Mouse (Mus musculus) forebrain, embryonic 10.5 days (tissue): ENCODE measurements at regions not wholly inside any gene's neighbourhood (a gene's known extent, or its start where the extent isn't known, plus 50 kb on each side); places are given as distances from the start of the nearest gene placed in this dataset.
A peak's percentile ranks its signal among the peaks of the same experiment; 100 is the strongest.

ENCODE experiments used
- DNase-seq: peaks from one replicate; pipeline ENCODE4 v3.0.0-alpha.2; 2017; ENCODE audit warnings: low spot score; ENCODE audit errors: extremely low spot score
- H3K27ac ChIP-seq: fragments of 300-500 bp; sonication (generic); 2 replicates; pipeline ENCODE4 v1.5.1; 2016; ENCODE audit warnings: mild to moderate bottlenecking
- H3K27me3 ChIP-seq: fragments of 300-500 bp; sonication (generic); 2 replicates; pipeline ENCODE4 v1.6.1; 2016; ENCODE audit warnings: mild to moderate bottlenecking; ENCODE audit not compliant: poor library complexity, severe bottlenecking
- H3K36me3 ChIP-seq: fragments of 300-500 bp; sonication (generic); replicated peaks from 2 replicates; pipeline ENCODE4 v1.6.1; 2016; ENCODE audit warnings: mild to moderate bottlenecking, moderate library complexity
- H3K4me1 ChIP-seq: fragments of 300-500 bp; sonication (generic); 2 replicates; pipeline ENCODE4 v1.6.1; 2016
- H3K4me3 ChIP-seq: fragments of 300-500 bp; sonication (generic); 2 replicates; pipeline ENCODE4 v1.5.1; 2016; ENCODE audit warnings: mild to moderate bottlenecking, moderate library complexity
- H3K9me3 ChIP-seq: fragments of 300-500 bp; sonication (generic); 2 replicates; pipeline ENCODE4 v1.6.1; 2016; ENCODE audit warnings: mild to moderate bottlenecking, moderate library complexity
- WGBS: fragments of 180-500 bp; shearing (Covaris S2); methylation state at CpG from one replicate; pipeline ENCODE4 v1.1.7; 2016; 5-methylcytosine and 5-hydroxymethylcytosine counted together

DNA sequence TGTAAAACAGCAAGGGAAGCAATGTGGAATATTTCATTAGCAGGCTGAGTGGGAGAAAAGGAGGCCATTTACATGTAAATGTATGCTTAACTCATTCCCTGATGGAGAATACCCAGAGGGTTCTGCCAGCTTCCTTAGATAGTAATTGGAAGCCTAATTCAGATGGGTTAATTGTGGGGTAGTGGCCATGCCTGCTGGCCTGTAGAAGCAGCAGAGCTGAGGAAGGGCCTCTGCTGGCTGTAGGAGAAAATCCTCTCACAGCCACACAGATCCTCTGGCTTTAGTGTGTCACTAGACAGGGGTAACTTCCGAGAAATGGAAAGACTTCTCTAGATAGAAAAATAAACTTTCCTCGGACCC is 1588.7 kb upstream of the Got2 start:
- H3K27me3 ChIP-seq = no peaks in the 10 kb centered on the region
- WGBS = 73% methylated on average over 2 of the region's 2 CpGs
- H3K27ac ChIP-seq = peak overlapping the region; percentile 51; the same call in 1 of the 2 replicates
- no peaks in the 10 kb centered on the region for H3K36me3 ChIP-seq
- H3K4me1 ChIP-seq = peaks cover 20% of the 10 kb centered on the region; the same call in 1 of the 2 replicates
- DNase-seq = no peak
- no peaks in the 10 kb centered on the region for H3K9me3 ChIP-seq
- no peak overlapping the region for H3K4me3 ChIP-seq

DNA sequence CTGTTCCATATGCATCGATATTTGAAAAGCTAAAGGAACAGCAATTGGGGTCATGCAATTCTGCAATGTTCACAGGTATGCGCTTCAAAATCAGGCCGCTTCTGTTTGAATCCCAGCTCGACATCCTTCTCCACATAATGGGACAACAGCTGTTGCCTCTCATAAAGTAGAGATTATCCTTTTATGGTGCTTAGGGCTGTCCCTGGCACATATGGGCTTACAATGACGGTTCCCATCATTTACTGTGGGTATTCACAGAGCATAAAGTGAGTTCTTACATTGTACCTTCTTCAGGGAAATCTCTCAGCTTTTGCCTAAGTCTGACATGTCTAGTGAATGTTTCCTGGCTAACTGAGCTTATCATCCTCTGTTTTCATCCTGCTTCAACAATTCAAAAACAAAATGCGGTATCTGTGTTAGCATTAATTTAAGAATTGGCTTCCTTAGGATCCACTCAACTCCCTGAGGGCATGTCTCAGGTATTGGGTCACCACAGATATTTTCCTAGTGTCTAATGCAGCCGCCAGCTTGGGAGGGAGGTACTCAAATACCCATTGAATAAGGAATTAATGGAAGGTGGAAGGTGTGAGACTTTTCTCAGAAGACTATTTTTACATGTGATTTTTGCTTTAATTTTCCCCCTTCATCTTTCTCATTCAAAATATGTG is 1588.2 kb upstream of the Got2 start:
- no peaks in the 10 kb centered on the region for H3K36me3 ChIP-seq
- DNase-seq = no peak
- peak overlapping the region; percentile 51; the same call in 1 of the 2 replicates for H3K27ac ChIP-seq
- H3K9me3 ChIP-seq = no peaks in the 10 kb centered on the region
- peaks cover 20% of the 10 kb centered on the region; the same call in 1 of the 2 replicates for H3K4me1 ChIP-seq
- WGBS = 79% methylated on average over 7 of the region's 7 CpGs
- H3K4me3 ChIP-seq = no peak overlapping the region
- H3K27me3 ChIP-seq = no peaks in the 10 kb centered on the region

DNA sequence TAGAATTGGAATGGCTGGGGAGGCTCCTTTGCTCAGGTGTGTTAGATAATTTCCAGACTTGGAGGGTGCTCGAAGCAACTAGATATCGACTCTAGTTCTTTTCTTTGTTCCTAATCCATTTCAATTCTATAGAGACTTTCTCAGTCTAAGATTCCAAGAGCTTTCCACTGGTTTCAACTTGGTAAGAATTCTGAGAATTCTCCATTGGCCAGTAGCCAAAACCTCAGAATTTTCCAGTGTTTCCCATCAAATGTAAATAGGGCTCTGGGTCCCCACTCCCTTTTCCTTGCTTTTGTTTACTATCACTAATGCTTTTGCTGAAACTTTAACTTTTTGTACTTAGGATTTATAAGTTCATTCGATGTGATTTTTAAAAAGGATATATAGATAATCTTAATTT is 1585.0 kb upstream of the Got2 start:
- no peaks in the 10 kb centered on the region for H3K9me3 ChIP-seq
- peaks cover 20% of the 10 kb centered on the region; the same call in 1 of the 2 replicates for H3K4me1 ChIP-seq
- WGBS = 88% methylated on average over 3 of the region's 3 CpGs
- DNase-seq = no peak
- H3K4me3 ChIP-seq = no peak overlapping the region
- H3K27me3 ChIP-seq = no peaks in the 10 kb centered on the region
- no peaks in the 10 kb centered on the region for H3K36me3 ChIP-seq
- no peak overlapping the region for H3K27ac ChIP-seq

DNA sequence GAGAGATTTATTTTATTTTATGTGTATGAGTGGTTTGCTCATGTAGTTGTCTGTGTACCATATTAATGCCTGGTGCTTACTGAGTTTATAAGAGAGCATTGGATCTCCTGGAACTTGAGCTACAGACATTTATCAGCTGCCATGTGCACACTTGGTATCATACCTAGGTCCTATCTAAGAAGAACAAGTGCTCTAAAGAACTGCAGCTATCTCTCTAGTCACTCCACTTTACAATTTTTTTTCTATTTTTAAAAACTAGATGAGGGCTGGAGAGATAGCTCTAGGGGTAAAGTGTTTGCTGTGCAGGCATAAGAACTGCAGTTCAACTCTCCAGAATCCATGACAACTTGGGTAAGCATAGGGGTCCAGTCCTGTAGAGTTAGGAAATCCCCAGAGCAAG is 1573.1 kb upstream of the Got2 start:
- H3K4me3 ChIP-seq = no peak overlapping the region
- no peak overlapping the region for H3K27ac ChIP-seq
- H3K36me3 ChIP-seq = no peaks in the 10 kb centered on the region
- no peaks in the 10 kb centered on the region for H3K27me3 ChIP-seq
- no peaks in the 10 kb centered on the region for H3K4me1 ChIP-seq
- no peaks in the 10 kb centered on the region for H3K9me3 ChIP-seq
- no peak for DNase-seq

- Histone ChIP-seq H3K36me3 (no peaks in the 10 kb centered on the region), H3K27ac (no peak overlapping the region), H3K4me3 (no peak overlapping the region), H3K9me3 (no peaks in the 10 kb centered on the region), H3K4me1 (no peaks in the 10 kb centered on the region), H3K27me3 (no peaks in the 10 kb centered on the region)
- 95% methylated on average over 8 of the region's 8 CpGs for WGBS
- DNase-seq = no peak
Measured at GRCm38 (mm10) chr8:97447696-97448095, 1559.3 kb upstream of the Got2 start.

DNA sequence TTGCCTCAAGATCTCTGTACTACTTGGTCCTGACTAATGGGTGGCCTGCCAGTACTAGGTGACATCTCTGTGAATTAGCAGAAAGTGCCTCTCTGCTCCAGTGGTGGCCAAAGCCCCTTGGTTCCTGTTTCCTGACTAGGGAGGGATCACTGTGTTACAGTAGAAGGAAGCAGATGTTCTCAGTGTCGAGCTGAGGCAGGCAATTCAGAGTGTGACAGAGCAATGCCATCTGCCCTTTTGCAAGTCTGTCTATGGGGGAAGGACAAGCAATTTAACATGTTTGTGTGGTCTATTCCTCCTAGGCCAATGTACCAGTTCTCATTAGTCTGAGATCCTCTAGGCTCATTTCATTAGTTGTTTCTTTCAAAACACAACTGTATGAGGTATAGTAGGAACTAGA is 1553.1 kb upstream of the Got2 start:
- Histone ChIP-seq H3K4me1 (no peaks in the 10 kb centered on the region), H3K4me3 (no peak overlapping the region), H3K36me3 (no peaks in the 10 kb centered on the region), H3K27me3 (no peaks in the 10 kb centered on the region), H3K27ac (no peak overlapping the region), H3K9me3 (no peaks in the 10 kb centered on the region)
- DNase-seq = no peak
- WGBS = 46% methylated on average over 1 of the region's 1 CpGs

DNA sequence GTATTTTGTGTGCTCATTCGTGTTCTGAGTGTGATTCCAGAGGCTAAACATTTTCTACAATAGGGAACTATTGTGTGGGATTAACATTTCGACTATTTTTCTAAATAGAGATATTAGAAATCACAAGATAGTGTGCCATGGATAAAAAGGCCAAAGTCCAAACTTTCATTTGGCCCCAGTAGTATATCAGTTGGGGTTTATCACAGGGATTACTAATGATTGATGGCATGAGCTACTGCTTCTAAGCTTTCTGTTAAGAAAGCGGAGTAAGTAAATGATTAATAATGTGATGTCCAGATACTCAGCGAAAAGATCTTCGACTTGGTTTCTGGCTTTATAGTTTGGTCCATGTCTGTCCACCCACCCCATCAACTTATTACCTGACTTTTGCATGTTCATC is 1545.2 kb upstream of the Got2 start:
- Histone ChIP-seq H3K27me3 (no peaks in the 10 kb centered on the region), H3K4me1 (no peaks in the 10 kb centered on the region), H3K9me3 (no peaks in the 10 kb centered on the region), H3K4me3 (no peak overlapping the region), H3K27ac (no peak overlapping the region), H3K36me3 (no peaks in the 10 kb centered on the region)
- 86% methylated on average over 5 of the region's 5 CpGs for WGBS
- DNase-seq = no peak

DNA sequence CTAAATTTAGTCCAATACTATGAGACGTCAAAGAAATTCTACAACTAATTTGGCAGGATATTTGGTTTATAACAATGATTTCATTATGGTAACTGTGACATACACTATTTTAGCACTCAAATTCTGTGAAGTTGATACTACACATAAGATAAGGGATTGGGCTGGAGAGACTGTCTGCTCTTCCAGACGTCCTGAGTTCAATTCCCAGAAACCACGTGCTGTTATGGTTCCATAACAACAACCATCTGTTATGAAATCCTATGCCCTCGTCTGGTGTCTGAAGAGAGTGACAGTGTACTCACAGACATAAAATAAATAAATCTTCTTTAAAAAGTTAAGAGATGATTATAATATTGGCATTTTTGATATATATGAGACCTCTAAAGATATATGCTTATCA is 1543.1 kb upstream of the Got2 start:
- H3K27me3 ChIP-seq = no peaks in the 10 kb centered on the region
- H3K36me3 ChIP-seq = no peaks in the 10 kb centered on the region
- no peak overlapping the region for H3K27ac ChIP-seq
- DNase-seq = no peak
- 76% methylated on average over 4 of the region's 4 CpGs for WGBS
- no peak overlapping the region for H3K4me3 ChIP-seq
- no peaks in the 10 kb centered on the region for H3K4me1 ChIP-seq
- H3K9me3 ChIP-seq = no peaks in the 10 kb centered on the region; the same call in 1 of the 2 replicates

DNA sequence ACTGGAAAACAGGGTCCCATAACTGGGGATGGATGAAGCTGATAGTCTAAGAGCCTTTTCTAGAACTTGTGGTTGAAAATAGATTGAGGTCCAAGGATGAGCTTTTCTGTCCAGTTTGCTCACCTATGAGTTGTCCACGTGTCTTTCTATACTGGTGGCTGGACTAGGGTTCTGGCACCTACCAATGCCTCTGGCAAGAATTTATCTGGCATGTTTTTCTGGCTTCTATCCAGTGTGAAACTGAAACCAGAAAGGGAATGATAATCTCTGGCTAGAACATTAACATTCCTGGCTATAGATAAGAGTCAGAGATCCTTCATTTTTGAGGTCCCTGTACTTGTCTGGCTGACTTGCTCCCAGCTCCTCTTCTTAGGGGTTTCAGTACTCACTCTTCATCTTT is 1534.0 kb upstream of the Got2 start:
- Histone ChIP-seq H3K27me3 (no peaks in the 10 kb centered on the region), H3K36me3 (no peaks in the 10 kb centered on the region), H3K4me1 (peaks cover 4% of the 10 kb centered on the region), H3K9me3 (no peaks in the 10 kb centered on the region), H3K27ac (no peak overlapping the region), H3K4me3 (no peak overlapping the region)
- WGBS = 90% methylated on average over 1 of the region's 1 CpGs
- no peak for DNase-seq

DNA sequence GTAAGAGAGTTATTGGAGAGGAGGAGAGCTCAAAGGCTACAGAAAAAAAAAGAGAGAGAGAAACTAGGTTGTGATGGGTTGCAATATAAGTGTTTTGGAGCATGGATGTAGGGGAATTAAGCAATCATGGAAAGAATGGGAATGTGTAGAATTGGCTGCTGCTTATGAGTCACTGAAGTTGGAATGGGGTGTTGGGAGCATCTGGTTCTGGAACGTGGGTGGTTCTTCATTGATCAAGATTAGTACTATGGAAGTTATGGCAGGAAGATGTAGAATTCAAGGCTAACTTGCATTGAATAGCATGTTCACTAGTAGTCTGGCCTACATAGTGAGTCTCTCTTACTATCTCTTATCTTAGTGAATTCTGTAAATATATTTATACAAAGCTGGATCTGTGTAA is 1526.4 kb upstream of the Got2 start:
- WGBS = 90% methylated on average over 1 of the region's 1 CpGs
- no peaks in the 10 kb centered on the region for H3K36me3 ChIP-seq
- no peak for DNase-seq
- no peaks in the 10 kb centered on the region for H3K9me3 ChIP-seq
- no peak overlapping the region for H3K27ac ChIP-seq
- H3K4me3 ChIP-seq = no peak overlapping the region
- peaks cover 8% of the 10 kb centered on the region for H3K4me1 ChIP-seq
- H3K27me3 ChIP-seq = no peaks in the 10 kb centered on the region

DNA sequence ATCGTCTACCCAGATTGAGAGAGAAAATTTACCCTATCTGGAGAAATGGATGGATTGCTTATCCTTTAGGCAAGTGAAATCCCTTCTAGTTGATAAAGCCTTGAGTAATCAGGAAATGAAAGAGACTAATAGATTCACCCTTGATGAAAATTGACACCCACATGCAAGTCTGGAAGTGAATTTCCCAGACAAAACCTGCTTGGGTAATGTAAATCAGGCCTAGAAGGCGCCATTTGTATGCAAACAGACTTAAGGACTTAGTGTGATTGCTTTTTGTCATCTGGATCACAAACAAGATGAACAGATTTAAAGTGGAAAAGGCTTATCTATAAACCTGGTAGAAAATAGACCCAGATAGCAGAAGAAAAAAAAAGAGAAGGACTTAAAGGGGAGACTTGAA is 1515.0 kb upstream of the Got2 start:
- Histone ChIP-seq H3K4me1 (peaks cover 2% of the 10 kb centered on the region; the same call in 1 of the 2 replicates), H3K27ac (no peak overlapping the region), H3K9me3 (no peaks in the 10 kb centered on the region), H3K4me3 (no peak overlapping the region), H3K36me3 (no peaks in the 10 kb centered on the region), H3K27me3 (no peaks in the 10 kb centered on the region)
- 68% methylated on average over 2 of the region's 2 CpGs for WGBS
- no peak for DNase-seq

- Histone ChIP-seq H3K9me3 (no peaks in the 10 kb centered on the region), H3K4me3 (no peak overlapping the region), H3K4me1 (peaks cover 22% of the 10 kb centered on the region), H3K27ac (peak overlapping the region; percentile 58; the same call in 1 of the 2 replicates), H3K36me3 (no peaks in the 10 kb centered on the region), H3K27me3 (no peaks in the 10 kb centered on the region)
- WGBS = 13% methylated on average over 7 of the region's 7 CpGs
- DNase-seq = no peak
Measured at GRCm38 (mm10) chr8:97397327-97397719, 1509.0 kb upstream of the Got2 start.

GRCm38 (mm10) chr8:97396634-97397326 is 1508.4 kb upstream of the Got2 start:
- WGBS = 12% methylated on average over 5 of the region's 5 CpGs
- no peak for DNase-seq

More at GRCm38 (mm10) chr8:97396634-97397326, 1508.4 kb upstream of the Got2 start:
- Histone ChIP-seq H3K27ac (peak overlapping the region; percentile 65; the same call in 1 of the 2 replicates), H3K36me3 (no peaks in the 10 kb centered on the region), H3K27me3 (no peaks in the 10 kb centered on the region), H3K9me3 (no peaks in the 10 kb centered on the region), H3K4me3 (no peak overlapping the region), H3K4me1 (peaks cover 22% of the 10 kb centered on the region)
